Comparison of ENCODE assay signal across 9 mouse cellular contexts in genomic region chr7:96554277-96554690, GRCm38 (mm10).
DNase-seq lines count a peak whose midpoint lies in the region; ATAC-seq lines count a peak whose summit lies in the region.
"Had no signal": no experiment of that assay in that cellular context is flagged by ENCODE, and none has a peak within 500 bp of the region (broad histone marks: within the 10 kb centered on the region; RNA-seq: fewer than 3 reads in every experiment).

No protein-coding gene starts in this region.

- H3K27ac ChIP-seq in embryonic facial prominence, embryonic 10.5 days (replicated peaks), result peak overlapping the region; percentile 78
- H3K27ac ChIP-seq in hindbrain, embryonic 12.5 days, result no peak overlapping the region
- H3K27ac ChIP-seq in neural tube, embryonic 13.5 days (replicated peaks), result no peak overlapping the region
- H3K27ac ChIP-seq: macrophage had no signal

- 0 out of 2 replicates have a peak, but pooled peaks cover 7% of the 10 kb centered on the region for H3K27me3 ChIP-seq in embryonic facial prominence, embryonic 10.5 days (replicated peaks; ENCODE audit: low read depth, poor library complexity, severe bottlenecking)
- no peaks in the 10 kb centered on the region for H3K27me3 ChIP-seq in hindbrain, embryonic 12.5 days
- no peaks in the 10 kb centered on the region for H3K27me3 ChIP-seq in neural tube, embryonic 13.5 days

- H3K4me1 ChIP-seq in embryonic facial prominence, embryonic 10.5 days, result peaks cover 55% of the 10 kb centered on the region
- peaks cover 34% of the 10 kb centered on the region for H3K4me1 ChIP-seq in hindbrain, embryonic 12.5 days
- H3K4me1 ChIP-seq in neural tube, embryonic 13.5 days (replicated peaks), result peaks cover 50% of the 10 kb centered on the region

- DNase-seq in ovary, postnatal 14 days (ENCODE audit: low spot score), result peak; percentile 39
- DNase-seq in ovary, adult 18-20 months (ENCODE audit: low spot score), result no peak
- DNase-seq in adrenal gland, adult 2 months, result peak; percentile 27
- peak; percentile 69 for DNase-seq in embryonic facial prominence, embryonic 10.5 days (ENCODE audit: low spot score)
- DNase-seq in left cerebral cortex, postnatal 25 days (ENCODE audit: low spot score in 2 of 2), result peak; percentile 51 to 52

- H3K4me2 ChIP-seq in hindbrain, embryonic 12.5 days (replicated peaks), result no peak overlapping the region
- no peak overlapping the region for H3K4me2 ChIP-seq in neural tube, embryonic 13.5 days

- no peaks in the 10 kb centered on the region; the same call in 1 of the 2 replicates for H3K9me3 ChIP-seq in embryonic facial prominence, embryonic 10.5 days
- H3K9me3 ChIP-seq in hindbrain, embryonic 12.5 days (replicated peaks), result no peaks in the 10 kb centered on the region
- no peaks in the 10 kb centered on the region for H3K9me3 ChIP-seq in neural tube, embryonic 13.5 days

- peaks cover 43% of the 10 kb centered on the region for H3K36me3 ChIP-seq in embryonic facial prominence, embryonic 10.5 days (replicated peaks)
- H3K36me3 ChIP-seq in hindbrain, embryonic 12.5 days, result no peaks in the 10 kb centered on the region; the same call in 1 of the 2 replicates
- no peaks in the 10 kb centered on the region for H3K36me3 ChIP-seq in neural tube, embryonic 13.5 days

- intact Hi-C loops in left cerebral cortex, postnatal 25 days (cut with DNase I), result no loop called here

- WGBS in embryonic facial prominence, embryonic 10.5 days, result 48% methylated on average over 6 of the region's 6 CpGs
- 50% methylated on average over 6 of the region's 6 CpGs for WGBS in hindbrain, embryonic 12.5 days
- 48% methylated on average over 6 of the region's 6 CpGs for WGBS in neural tube, embryonic 13.5 days

- peak; percentile 17; the same call in 1 of the 2 replicates for ATAC-seq in hindbrain, embryonic 12.5 days (ENCODE audit: low FRiP score)
- ATAC-seq in neural tube, embryonic 13.5 days (ENCODE audit: low read depth), result 0 out of 2 replicates have a peak, but pooled peaks have one; percentile 23
- ATAC-seq in megakaryocyte, adult 5-6 weeks (ENCODE audit: poor library complexity, severe bottlenecking), result no peak

- H3K9ac ChIP-seq in hindbrain, embryonic 12.5 days, result no peak overlapping the region
- no peak overlapping the region; the same call in 1 of the 2 replicates for H3K9ac ChIP-seq in neural tube, embryonic 13.5 days

- no peak overlapping the region for H3K4me3 ChIP-seq in embryonic facial prominence, embryonic 10.5 days
- no peak overlapping the region for H3K4me3 ChIP-seq in hindbrain, embryonic 12.5 days
- H3K4me3 ChIP-seq in neural tube, embryonic 13.5 days, result no peak overlapping the region
